Mouse (Mus musculus) forebrain, embryonic 15.5 days (tissue): Measurements from ENCODE around the gene Pltp. TPM values are rescaled to one million over a fixed set of nuclear protein-coding genes. Genes with fewer than 3 reads are reported as not detected.

Experiments used
- ATAC-seq: fragments of 200-750 bp; cut with Nextera tagmentation; replicated peaks from 2 replicates; pipeline ENCODE4 v1.8.0; 2017; ENCODE audit warnings: mild to moderate bottlenecking, moderate TSS enrichment, moderate library complexity
- H3K27ac ChIP-seq: fragments of 300-500 bp; sonication (generic); replicated peaks from 2 replicates; pipeline ENCODE4 v1.5.1; 2015; ENCODE audit warnings: mild to moderate bottlenecking, inconsistent platforms
- H3K27me3 ChIP-seq: fragments of 300-500 bp; sonication (generic); 2 replicates; pipeline ENCODE4 v1.6.1; 2015; ENCODE audit warnings: inconsistent platforms
- H3K36me3 ChIP-seq: fragments of 300-500 bp; sonication (generic); 2 replicates; pipeline ENCODE4 v1.6.1; 2015; ENCODE audit warnings: mild to moderate bottlenecking, inconsistent platforms
- H3K4me1 ChIP-seq: fragments of 300-500 bp; sonication (generic); 2 replicates; pipeline ENCODE4 v1.6.1; 2015; ENCODE audit warnings: inconsistent platforms
- H3K4me2 ChIP-seq: fragments of 300-500 bp; sonication (generic); replicated peaks from 2 replicates; pipeline ENCODE4 v1.6.1; 2015; ENCODE audit warnings: mild to moderate bottlenecking, inconsistent platforms
- H3K4me3 ChIP-seq: fragments of 300-500 bp; sonication (generic); 2 replicates; pipeline ENCODE4 v1.5.1; 2015; ENCODE audit warnings: mild to moderate bottlenecking, inconsistent platforms
- H3K9ac ChIP-seq: fragments of 300-500 bp; sonication (generic); replicated peaks from 2 replicates; pipeline ENCODE4 v1.6.1; 2015; ENCODE audit warnings: mild to moderate bottlenecking, inconsistent platforms
- H3K9me3 ChIP-seq: fragments of 300-500 bp; sonication (generic); 2 replicates; pipeline ENCODE4 v1.6.1; 2016; ENCODE audit warnings: inconsistent platforms
- WGBS: fragments of 180-500 bp; shearing (Covaris S2); methylation state at CpG from one replicate; pipeline ENCODE4 v1.1.7; 2015; ENCODE audit warnings: mixed read lengths; 5-methylcytosine and 5-hydroxymethylcytosine counted together
- polyA plus RNA-seq: library from polyadenylated mRNA; unstranded; fragments of >200 nt; fragmentation: Nextera tagmentation; extraction: Ambion mirVana; gene quantifications from 2 replicates; pipeline ENCODE4 v1.2.1, GENCODE M21; 2015

Pltp gene
- polyA plus RNA-seq, 1 experiment from 2014 or later, result 50.7 TPM

GRCm38 (mm10) chr2:164794293-164794692 lies 63.2 kb downstream of the Pltp start:
- H3K9me3 ChIP-seq, result no peaks in the 10 kb centered on the region
- 27% methylated on average over 5 of the region's 5 CpGs for WGBS
- H3K27ac ChIP-seq, result no peak overlapping the region

GRCm38 (mm10) chr2:164793772-164794171 lies 63.7 kb downstream of the Pltp start:
- no peaks in the 10 kb centered on the region for H3K27me3 ChIP-seq
- WGBS, result 96% methylated on average over 2 of the region's 2 CpGs
- no peaks in the 10 kb centered on the region for H3K4me1 ChIP-seq
- no peak overlapping the region for H3K4me2 ChIP-seq
- ATAC-seq, result no peak
- peaks cover 51% of the 10 kb centered on the region for H3K36me3 ChIP-seq
- H3K27ac ChIP-seq, result no peak overlapping the region
- H3K9me3 ChIP-seq, result no peaks in the 10 kb centered on the region
- no peak overlapping the region for H3K4me3 ChIP-seq
- H3K9ac ChIP-seq, result no peak overlapping the region

More at GRCm38 (mm10) chr2:164794293-164794692, 63.2 kb downstream of the Pltp start:
- H3K4me1 ChIP-seq, result no peaks in the 10 kb centered on the region
- no peak overlapping the region for H3K4me3 ChIP-seq
- no peak overlapping the region for H3K9ac ChIP-seq
- peaks cover 51% of the 10 kb centered on the region for H3K36me3 ChIP-seq
- H3K4me2 ChIP-seq, result no peak overlapping the region
- no peaks in the 10 kb centered on the region for H3K27me3 ChIP-seq
- ATAC-seq, result peak; percentile 65

- Histone ChIP-seq H3K27me3 (no peaks in the 10 kb centered on the region), H3K9ac (no peak overlapping the region), H3K27ac (no peak overlapping the region), H3K4me3 (no peak overlapping the region), H3K4me2 (no peak overlapping the region), H3K36me3 (peaks cover 48% of the 10 kb centered on the region), H3K9me3 (no peaks in the 10 kb centered on the region), H3K4me1 (no peaks in the 10 kb centered on the region)
- ATAC-seq, result no peak
- WGBS, result 89% methylated on average over 3 of the region's 3 CpGs
Observed at GRCm38 (mm10) chr2:164793236-164793635, 64.3 kb downstream of the Pltp start.

GRCm38 (mm10) chr2:164792400-164793190 lies 64.9 kb downstream of the Pltp start:
- Histone ChIP-seq H3K27me3 (no peaks in the 10 kb centered on the region), H3K4me2 (no peak overlapping the region), H3K9ac (no peak overlapping the region), H3K4me1 (no peaks in the 10 kb centered on the region), H3K27ac (no peak overlapping the region), H3K36me3 (peaks cover 44% of the 10 kb centered on the region), H3K9me3 (no peaks in the 10 kb centered on the region), H3K4me3 (no peak overlapping the region)
- ATAC-seq, result no peak
- 94% methylated on average over 12 of the region's 12 CpGs for WGBS

GRCm38 (mm10) chr2:164791841-164792261 lies 65.7 kb downstream of the Pltp start:
- Histone ChIP-seq H3K9me3 (no peaks in the 10 kb centered on the region), H3K4me3 (no peak overlapping the region), H3K36me3 (peaks cover 41% of the 10 kb centered on the region), H3K4me1 (peaks cover 4% of the 10 kb centered on the region), H3K9ac (no peak overlapping the region), H3K4me2 (no peak overlapping the region), H3K27me3 (no peaks in the 10 kb centered on the region), H3K27ac (no peak overlapping the region)
- no peak for ATAC-seq
- 90% methylated on average over 18 of the region's 18 CpGs for whole genome bisulfite sequencing

- WGBS, result 86% methylated on average over 4 of the region's 4 CpGs
- Histone ChIP-seq H3K4me3 (no peak overlapping the region), H3K9ac (no peak overlapping the region), H3K27ac (no peak overlapping the region), H3K4me1 (peaks cover 11% of the 10 kb centered on the region), H3K27me3 (no peaks in the 10 kb centered on the region), H3K4me2 (no peak overlapping the region), H3K9me3 (no peaks in the 10 kb centered on the region), H3K36me3 (peaks cover 33% of the 10 kb centered on the region)
- no peak for ATAC-seq
Observed at GRCm38 (mm10) chr2:164790451-164790850, 67.1 kb downstream of the Pltp start.

Other genes starting within 250 kb of the Pltp start
- gene Wfdc6b, start 244.2 kb downstream of the Pltp start, polyA plus RNA-seq, result not detected in 2 replicates
- not detected in 2 replicates for gene Wfdc8, start 244.1 kb downstream of the Pltp start, polyA plus RNA-seq
- gene Wfdc16, start 218.9 kb downstream of the Pltp start, polyA plus RNA-seq, result not detected in 2 replicates
- not detected in 2 replicates for gene Wfdc10, start 201.7 kb downstream of the Pltp start, polyA plus RNA-seq
- gene Wfdc9, start 201.1 kb downstream of the Pltp start, polyA plus RNA-seq, result not detected in 2 replicates
- gene Wfdc11, start 183.6 kb downstream of the Pltp start, polyA plus RNA-seq, result not detected in 2 replicates
- gene Wfdc13, start 172.6 kb downstream of the Pltp start, polyA plus RNA-seq, result not detected in 2 replicates
- not detected in 2 replicates for gene Spint4, start 159.2 kb downstream of the Pltp start, polyA plus RNA-seq
- gene Spint5, start 142.4 kb downstream of the Pltp start, polyA plus RNA-seq, result not detected in 2 replicates
- gene Wfdc3, start 111.8 kb downstream of the Pltp start, polyA plus RNA-seq, result 1.1 and 1.7 TPM in 2 replicates
- gene Dnttip1, start 111.7 kb downstream of the Pltp start, polyA plus RNA-seq, result 73.9 and 74.9 TPM in 2 replicates
- 199 and 232 TPM in 2 replicates for gene Ube2c, start 87.8 kb downstream of the Pltp start, polyA plus RNA-seq
- gene Tnnc2, start 77.7 kb downstream of the Pltp start, polyA plus RNA-seq, result 0.45 and 0.60 TPM in 2 replicates
- gene Snx21, start 71.9 kb downstream of the Pltp start, polyA plus RNA-seq, result 24.6 and 29.8 TPM in 2 replicates
- gene Acot8, start 52.8 kb downstream of the Pltp start, polyA plus RNA-seq, result 17.1 and 17.2 TPM in 2 replicates
- gene Zswim3, start 52.6 kb downstream of the Pltp start, polyA plus RNA-seq, result 13.9 and 14.5 TPM in 2 replicates
- 22.8 TPM in 2 replicates for gene Zswim1, start 35.0 kb downstream of the Pltp start, polyA plus RNA-seq
- gene Spata25, start 29.2 kb downstream of the Pltp start, polyA plus RNA-seq, result not detected in 2 replicates
- gene Ctsa, start 24.8 kb downstream of the Pltp start, polyA plus RNA-seq, result 97.7 and 98.4 TPM in 2 replicates
- 5.6 and 6.5 TPM in 2 replicates for gene Neurl2, start 24.3 kb downstream of the Pltp start, polyA plus RNA-seq
- 94.8 and 101 TPM in 2 replicates for gene Pcif1, start 21.6 kb upstream of the Pltp start, polyA plus RNA-seq
- gene Zfp335, start 54.0 kb upstream of the Pltp start, polyA plus RNA-seq, result 15.7 and 16.7 TPM in 2 replicates
- gene Mmp9, start 83.1 kb upstream of the Pltp start, polyA plus RNA-seq, result 17.9 and 19.5 TPM in 2 replicates
- 16.2 and 17.2 TPM in 2 replicates for gene Slc12a5, start 103.1 kb upstream of the Pltp start, polyA plus RNA-seq
- 131 and 137 TPM in 2 replicates for gene Ncoa5, start 177.2 kb upstream of the Pltp start, polyA plus RNA-seq
- gene Cd40, start 197.9 kb upstream of the Pltp start, polyA plus RNA-seq, result 4.8 and 5.8 TPM in 2 replicates
- not detected in 2 replicates for gene 1700025C18Rik, start 233.0 kb upstream of the Pltp start, polyA plus RNA-seq